Mouse (Mus musculus) kidney, postnatal 4 days (tissue): ENCODE results near the gene Scarb2.
A peak's percentile ranks its signal among the peaks of the same experiment; 100 is the strongest.

ENCODE experiments used
- DNase-seq, 2 experiments: peaks; one replicate each; pipeline ENCODE4 v3.0.0; 2021; ENCODE audit warnings: mixed read lengths in 2 of 2

Scarb2 gene

DNA sequence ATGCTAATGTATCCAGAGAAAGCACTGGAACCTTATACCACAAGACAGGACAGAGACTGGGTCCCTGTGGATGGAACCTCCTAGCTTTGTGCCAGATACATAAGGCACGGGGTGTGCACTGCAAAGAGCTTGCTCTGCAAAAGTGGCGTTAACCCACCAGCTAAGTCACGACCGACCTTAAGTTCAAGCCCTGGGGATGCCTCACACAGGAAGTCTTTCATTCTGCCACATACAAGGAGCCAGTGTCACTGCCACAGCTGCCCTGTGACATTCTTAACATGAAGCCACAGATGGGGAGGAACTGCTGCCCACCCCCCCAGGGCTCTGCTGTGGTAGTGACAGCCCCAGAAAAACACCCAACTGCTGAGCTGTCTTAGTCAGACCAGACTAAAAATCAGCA lies 15.9 kb downstream of the Scarb2 start:
- DNase-seq = no peak

DNA sequence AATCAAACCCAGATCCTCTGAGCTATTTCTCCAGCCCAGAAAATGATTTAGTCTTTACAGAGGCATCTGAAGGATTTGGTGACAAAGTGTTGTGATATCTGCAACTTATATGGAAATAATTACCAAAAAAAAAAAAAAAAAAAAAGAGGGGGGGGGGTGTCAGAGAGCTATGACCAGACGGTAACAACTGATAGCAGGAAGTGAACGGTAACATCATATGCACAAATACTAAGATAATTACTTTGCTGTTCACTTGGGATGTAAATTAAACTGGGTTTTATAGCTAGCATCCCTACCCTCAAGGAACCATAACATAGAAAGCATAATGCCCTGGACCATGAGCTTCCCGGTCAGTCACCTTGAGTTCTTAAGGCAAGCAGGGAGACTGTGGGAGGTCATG lies 16.3 kb downstream of the Scarb2 start:
- DNase-seq = no peak

DNA sequence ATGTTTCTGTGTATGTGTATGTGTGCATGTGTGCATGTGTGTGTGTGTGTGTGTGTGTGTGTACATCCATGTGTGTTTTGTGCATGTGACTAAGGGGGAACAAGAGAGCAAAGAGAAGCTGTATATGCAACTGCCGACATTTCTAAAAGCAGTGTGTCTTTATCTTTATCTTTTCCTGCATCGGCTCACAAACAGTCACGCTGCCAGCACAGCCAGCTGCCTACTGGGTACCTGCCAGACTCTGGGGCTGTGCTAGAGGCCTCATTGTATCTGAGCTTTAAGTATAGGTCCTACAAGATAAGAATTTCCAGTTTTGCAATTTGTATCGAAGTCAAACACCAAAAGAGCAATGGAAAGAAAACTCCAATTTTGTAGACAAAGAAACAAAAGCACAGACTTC lies 17.1 kb downstream of the Scarb2 start:
- DNase-seq = peak in 1 of 2 experiments; percentile 31

DNA sequence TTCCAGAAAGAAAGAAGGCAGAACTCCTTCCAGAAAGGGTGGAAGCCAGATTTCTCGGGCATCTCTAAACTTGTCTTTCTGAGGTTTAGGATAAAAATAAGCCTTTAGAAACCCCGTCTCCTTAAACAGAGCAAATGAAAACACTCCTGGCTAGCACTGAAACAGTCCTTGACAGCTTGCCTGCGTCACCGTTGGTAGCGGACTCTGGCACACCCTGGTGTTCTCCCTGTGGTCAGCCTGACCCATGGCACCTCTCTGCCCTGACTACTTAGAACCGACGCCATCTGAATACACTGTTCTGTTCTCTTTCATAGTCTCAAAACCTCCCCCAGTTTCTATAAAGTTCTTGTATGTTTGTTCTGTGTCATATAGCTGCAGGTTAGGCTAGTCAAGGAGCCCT lies 17.7 kb downstream of the Scarb2 start:
- DNase-seq = peak in 1 of 2 experiments; percentile 36

DNA sequence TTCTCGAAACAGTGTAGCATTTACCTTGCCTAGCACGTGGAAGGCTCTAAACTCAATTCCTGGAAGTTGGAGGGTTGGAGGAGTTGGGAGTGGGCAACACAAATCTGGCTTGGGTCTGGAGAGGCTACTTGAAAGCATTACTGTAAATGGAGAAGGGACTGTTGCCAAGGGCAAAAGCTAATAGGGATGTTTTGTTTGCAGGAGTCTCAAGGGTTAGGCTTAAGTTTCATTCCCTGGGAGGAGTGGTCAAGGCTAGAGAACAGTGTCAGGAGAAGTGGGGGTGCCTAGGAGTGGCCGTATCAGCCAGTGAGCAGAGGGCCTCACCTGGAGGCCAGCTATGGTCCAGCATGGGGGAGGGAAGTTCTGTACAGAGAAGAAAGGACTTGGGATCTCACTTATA lies 18.2 kb downstream of the Scarb2 start:
- no peak for DNase-seq

DNA sequence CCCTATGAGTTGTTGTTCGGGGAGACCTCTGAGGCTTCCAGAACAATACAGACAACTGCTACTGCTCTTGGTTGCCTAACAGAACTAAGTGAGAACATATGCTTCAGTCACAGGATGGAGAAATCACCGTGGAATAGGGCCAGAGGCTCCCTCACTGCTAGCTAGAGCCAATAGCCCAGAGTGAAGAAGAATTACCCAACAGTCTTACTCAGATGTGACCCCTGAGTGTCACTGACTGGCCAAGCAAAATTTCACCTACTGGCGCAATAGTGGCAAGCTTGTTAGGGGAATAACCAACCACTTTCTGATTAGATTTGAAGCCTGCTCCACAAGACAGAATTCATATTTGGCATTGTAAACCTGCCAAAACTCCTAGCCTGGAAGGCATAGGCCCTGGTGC lies 19.9 kb downstream of the Scarb2 start:
- no peak for DNase-seq

DNA sequence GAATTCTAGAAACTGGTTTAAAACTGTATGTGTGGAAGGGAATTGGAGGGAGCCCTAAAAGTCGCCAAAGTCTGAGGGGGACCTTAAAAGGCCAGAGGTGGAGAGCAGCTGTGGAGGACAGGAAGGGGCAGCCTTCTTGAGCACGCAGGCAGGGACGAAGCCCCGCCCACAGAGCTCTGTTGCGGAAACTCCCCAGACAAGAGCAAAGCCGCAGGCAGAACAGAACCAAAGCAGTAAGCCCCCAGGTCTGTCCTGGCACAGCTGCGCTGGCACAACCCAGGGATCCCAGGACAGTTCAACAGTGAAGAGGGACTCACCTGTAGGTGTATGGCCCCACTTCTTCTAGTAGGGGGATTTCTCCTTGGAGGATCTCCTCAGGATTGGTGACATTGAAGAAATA lies 21.8 kb downstream of the Scarb2 start:
- peak in 1 of 2 experiments; percentile 37 for DNase-seq

DNA sequence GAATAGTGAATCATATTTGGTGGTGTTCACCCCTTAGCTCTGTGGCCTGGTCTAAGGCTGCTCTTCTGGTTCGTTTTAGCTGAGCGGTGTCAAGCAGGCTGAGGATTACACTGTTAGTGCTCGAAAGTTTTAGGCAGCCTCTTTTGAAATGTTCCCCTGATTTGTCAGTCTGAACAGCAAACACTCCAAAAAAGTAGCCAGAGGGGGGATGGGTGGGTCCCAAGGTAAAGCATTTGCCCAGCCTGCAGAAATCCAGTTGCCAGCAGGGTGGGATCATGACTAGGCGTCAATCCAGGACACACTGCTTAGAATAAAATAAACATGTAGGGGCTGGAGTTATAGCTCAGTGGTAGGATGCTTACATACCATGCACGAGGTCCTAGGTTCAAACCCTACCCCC lies 33.8 kb downstream of the Scarb2 start:
- DNase-seq = no peak

DNA sequence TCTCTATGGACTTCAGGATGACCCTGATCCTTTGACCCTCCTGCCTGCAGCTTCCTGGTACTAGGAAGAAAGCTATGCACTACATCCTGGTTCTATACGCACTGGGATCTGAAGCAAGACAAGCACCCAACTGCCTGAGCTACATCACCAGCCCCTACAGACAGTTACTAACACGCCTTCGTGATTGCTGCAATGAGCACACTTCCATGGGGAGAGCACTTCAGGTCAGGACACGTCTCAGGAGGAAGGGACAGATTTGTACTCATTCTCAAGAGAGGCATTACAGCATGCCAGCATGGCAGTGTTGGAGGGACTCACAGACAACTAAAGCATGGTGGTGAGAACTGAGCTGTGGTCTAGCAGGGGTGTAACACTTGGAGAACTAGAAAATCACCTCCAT lies 35.1 kb downstream of the Scarb2 start:
- no peak for DNase-seq

DNA sequence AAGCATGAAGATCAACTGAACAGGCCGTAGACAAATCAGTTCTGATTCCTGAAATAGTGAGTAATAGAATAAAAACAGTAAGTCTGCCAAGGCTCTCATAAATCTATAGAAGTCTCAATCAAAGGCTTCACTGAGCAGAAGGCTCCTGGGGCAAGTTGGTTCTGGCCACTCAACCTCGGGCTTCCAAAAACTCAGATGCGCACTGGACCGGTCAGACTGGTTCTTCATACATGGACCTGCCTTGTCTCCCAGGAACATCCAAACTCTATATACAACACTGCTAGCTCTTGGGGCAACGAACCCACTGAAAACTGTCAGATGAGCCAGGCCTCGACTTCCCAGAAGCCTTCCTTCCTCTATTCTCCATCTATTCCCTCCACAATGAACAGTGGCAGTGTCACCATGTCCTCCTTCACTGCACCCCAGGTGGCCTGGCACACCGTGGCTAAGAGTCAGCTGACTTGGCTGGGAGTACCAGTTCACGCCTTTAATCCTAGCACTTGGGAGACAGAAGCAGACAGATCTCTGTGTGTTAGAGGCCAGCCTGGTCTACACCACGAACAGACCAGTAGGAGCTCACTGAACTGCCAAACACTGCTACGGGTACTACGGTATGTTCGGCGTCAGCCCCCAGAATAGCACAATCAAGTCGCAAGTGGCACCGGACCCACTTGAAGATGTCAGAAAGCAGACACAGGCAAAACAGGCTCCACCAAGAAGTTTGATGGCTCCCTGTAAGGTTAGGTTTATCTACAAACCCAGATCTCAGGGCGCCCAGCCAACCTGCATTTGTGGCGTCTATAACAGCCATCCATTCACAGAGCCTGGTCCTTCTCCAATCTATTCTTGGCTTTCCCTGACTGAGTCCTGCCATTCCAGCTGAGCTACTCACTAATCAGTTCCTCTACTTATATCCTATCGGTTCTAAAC lies 37.2 kb downstream of the Scarb2 start:
- DNase-seq = no peak

DNA sequence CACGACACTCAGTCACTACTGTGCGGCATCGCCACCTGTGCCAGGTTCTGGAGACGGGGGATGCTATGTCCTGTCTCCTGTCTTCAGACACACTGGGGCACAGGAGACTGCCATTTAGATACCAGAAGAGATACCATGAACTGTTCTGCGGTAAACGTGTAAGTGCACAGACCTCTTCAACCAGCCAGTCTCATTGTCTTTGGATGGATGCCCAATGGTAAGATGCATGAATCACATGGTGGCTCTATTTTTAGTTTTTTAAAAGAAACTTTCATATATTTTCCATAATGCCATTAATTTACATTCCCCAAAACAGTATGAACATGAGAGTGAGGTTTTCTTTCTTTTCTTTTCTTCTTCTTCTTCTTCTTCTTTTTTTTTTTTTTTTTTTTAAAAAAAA lies 38.4 kb downstream of the Scarb2 start:
- DNase-seq = no peak

DNA sequence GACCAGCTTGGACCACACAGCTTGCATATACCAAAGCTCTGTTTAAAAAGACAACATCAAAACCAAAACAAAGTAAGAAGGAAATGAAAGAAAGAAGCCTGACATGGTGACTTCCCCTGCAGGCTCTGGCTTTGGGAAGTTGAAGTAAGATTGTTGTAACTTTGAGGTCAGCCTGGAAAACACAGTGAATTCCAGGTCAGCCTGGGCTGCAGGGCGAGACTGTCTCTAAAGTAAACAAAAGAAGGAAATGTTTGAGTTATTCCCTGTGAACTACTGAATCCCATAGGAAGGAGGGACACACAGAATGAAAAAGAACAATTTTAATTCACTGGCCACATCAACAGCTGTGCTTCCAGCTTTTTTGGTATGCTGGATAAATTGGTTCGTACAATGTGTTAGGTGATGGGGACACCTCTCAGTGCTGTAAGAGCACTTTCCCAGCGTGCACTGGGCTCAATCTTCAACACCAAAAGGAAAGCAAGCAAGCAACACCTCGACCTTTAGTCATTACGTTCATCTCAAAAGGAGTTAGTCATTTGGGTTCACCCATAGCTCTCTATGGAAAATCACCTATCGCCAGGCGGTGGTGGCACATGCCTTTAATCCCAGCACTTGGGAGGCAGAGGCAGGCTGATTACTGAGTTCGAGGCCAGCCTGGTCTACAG lies 39.4 kb downstream of the Scarb2 start:
- peak in 1 of 2 experiments; percentile 27 for DNase-seq

DNA sequence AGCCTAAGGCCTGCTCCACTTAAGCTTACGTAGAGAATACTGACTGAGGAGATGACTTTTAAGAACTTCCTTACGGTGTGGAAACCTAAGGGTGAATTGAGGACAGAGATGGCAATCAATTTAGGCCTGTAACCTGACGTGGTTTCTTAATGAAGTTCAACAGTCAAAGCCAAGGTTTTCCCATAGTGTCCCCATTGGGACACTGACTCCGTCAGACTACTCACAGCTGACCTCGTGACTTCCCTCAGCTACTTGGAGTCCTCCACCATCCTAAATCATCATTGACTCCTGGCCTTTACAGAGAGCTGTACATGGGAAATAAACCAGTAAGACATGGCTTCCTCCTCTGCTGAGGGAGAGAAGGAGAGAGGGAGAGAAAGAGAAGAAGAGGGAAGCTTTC lies 41.1 kb downstream of the Scarb2 start:
- no peak for DNase-seq

DNA sequence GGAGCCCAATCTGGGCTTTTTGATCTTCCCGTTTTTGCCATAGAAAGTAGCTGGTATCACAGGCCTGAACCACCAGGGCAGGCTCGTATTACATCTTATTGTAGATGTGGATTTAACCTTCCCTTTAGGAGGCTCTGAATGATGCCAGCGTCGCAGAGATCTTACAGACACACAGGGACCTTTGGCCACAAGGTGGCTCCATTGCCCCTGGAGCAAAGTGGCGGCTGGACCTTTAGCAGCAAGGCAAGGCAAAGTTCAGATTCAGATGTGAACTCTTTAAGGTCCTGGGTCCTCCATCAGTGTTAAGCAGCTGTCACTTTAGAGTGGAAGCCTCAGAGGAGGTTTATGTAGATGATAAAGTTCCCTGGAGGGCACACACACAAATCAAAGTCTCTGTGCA lies 45.3 kb downstream of the Scarb2 start:
- peak; percentile 81 to 86 for DNase-seq

DNA sequence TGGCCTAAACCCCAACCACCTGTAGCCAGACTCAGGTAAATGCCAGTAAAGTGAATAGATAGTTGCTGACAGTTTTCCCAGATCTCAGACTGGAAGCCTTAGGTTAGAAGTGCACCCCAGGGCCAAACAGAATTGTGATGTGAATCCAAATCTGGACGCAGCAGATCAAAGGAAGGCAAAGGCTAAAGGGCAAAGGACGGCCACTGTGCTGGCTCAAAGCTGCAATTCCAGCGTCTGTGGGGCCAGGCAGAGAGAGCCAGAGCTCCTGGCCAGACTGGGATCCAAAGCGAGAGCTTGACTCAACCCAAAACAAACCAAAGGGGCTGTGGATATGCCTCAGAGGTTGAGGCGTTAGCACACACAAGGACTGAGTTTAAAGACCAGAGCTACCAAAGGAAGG lies 47.9 kb downstream of the Scarb2 start:
- no peak for DNase-seq

DNA sequence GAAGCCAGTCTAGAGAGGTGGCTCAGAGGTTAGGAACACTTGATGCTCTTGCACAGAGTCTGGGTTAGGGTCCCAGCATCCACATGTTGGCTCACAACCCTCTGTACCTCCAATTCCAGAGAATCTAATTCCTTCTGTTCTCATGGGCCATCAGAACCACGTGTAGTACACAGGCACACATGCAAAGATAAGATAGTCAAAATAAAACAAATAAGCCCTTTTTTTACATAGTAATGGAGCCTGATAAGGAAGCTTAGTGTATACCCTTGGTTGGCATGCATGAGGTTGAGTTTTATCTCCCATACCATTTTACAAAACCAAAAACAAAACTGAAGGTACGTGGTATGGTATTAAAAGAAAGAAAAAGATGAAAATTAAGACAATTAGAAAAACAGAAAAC lies 49.2 kb downstream of the Scarb2 start:
- no peak for DNase-seq

DNA sequence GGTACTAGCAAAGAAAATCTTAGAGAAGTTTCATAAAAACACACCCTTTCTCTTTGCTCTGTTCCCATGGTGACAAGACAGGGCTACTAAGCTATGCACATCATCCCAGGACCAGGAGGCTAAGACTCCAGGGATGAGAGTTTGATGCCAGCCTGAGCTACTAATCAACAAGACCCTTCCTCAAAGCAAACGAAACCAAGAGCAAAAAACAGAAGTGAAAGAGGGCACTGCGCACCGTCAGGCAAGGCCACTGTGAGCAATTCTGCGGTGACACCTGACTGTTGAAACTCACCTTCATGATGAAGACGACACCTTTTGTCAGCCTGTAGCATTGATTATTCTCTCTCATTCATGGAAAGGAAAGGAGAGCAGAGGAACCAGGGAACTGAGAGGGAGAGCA lies 53.8 kb downstream of the Scarb2 start:
- no peak for DNase-seq

DNA sequence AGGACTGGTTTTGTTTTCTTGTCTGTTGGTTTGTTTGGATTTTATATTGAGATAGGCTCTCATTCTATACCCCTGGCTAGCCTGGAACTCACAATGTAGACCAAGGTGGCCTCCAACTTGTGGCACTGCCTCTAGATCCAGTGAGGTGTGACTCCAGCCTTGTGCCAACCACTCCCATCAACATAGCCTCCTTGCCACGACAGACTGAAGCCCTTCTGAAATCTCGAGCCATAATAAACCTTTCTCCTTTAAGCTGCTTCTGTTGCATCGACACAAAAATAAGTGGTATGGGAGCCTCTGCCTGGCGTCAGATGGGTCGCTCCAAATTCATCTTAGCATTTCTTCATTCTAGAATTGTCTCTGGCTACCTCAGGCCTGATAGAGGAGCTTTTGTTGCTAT lies 59.9 kb downstream of the Scarb2 start:
- DNase-seq = no peak

DNA sequence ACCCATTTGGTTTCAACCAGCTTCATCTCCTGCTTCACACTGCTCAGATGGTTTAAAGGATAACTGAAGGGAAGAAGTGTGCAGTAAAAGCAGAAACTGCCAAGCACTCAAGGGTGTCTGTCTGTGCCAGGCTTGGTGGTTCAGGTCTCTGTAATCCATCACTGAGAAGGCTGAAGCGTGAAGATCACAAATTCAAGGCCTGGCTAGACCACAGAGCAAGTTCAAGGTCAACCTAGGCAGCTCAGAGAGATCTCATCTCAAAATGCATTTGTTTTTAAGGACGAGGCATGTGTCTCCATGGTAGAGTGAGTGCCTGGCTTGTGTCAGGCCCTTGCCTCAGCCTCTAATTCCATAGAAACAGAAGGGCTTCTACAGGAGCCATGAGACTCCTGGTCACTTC lies 61.6 kb downstream of the Scarb2 start:
- DNase-seq = no peak

DNA sequence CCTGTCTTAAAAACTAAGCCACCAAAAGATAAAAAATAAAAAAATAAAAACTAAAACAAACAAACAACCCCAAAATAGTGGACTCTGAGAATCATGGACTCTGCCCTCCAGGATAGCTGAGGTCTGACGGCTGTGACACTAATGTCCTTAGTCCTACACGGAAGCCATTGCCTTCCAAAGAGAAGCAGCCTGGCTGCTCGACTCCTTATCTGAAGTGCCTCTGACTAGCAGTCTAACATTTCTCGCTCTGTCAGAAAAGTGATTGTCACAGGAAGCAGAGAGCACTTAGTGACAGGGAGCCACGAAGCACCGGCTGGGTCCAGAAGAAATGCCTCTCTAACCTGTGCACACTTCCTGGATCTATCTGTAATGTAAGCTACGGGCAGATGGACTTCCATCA lies 63.7 kb downstream of the Scarb2 start:
- DNase-seq = no peak

DNA sequence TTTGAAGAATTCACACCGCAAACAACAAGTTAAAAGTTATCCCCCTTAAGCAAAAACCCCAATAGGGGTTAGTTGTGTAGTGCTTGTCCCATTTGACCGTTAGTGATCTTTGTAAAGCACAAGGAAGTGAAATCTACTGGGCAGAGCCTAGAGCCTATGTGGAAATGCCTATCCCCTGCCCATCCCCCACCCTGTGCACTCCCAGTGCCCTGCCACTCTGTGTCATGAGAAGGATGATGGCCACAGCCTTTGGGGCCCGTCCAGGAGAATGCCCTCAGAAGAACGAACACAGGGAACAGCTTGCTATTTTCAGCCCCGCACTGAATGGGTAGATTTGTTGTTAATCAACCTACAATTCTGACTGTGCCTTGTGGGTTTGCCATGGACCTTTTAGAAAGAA lies 65.1 kb downstream of the Scarb2 start:
- DNase-seq = peak in 1 of 2 experiments; percentile 32

DNA sequence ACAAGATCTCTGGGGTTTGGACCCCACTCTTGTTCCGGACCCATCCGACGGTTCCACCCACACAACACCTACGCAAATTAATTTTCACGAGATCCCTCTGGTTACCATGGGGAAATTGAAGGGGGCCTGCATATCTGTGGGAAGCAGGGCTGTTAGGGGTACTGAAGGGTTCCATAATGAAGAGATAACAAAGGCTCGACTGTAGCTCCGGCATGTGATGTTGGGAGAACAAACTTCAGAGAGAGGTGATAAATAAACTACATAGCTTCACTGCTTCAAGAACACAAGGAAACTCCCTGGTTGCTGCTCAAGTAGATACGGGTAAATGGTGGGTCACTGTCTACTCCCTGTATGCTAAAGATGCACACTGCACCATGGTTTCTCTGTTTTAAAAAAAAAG lies 68.1 kb downstream of the Scarb2 start:
- DNase-seq = no peak

DNA sequence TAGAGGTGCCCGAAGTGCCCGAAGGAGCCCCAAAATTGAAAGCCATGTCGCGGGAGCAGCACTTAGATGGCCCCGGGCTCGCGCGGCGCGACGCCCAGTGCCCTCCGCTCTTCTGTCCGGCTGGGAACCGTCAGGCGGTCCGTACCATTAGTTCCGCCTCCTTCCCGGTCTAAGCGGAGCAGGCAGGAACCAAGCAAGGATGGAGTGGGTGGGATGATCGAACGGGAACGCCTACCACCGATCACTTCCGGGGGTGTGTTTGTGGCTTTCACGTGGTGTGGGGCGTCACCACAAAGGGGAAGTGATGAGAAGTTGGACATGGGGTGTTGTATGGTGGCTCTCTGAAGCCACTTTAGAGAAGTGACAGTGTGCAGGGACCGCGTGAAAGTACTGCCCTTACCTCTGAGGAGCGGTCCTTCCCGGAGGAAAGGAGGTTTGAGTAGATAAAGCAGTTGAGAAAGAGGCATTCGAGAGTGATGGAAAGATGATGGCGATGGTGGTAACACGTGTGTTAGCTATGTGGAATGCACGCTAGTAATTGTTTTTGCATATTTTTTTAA lies 71.5 kb downstream of the Scarb2 start, which contains the start of gene Nup54:
Gene Nup54 (minus strand): TSS at position 195 of the 560 bp plus-strand sequence.
- peak; percentile 95 to 96 for DNase-seq

DNA sequence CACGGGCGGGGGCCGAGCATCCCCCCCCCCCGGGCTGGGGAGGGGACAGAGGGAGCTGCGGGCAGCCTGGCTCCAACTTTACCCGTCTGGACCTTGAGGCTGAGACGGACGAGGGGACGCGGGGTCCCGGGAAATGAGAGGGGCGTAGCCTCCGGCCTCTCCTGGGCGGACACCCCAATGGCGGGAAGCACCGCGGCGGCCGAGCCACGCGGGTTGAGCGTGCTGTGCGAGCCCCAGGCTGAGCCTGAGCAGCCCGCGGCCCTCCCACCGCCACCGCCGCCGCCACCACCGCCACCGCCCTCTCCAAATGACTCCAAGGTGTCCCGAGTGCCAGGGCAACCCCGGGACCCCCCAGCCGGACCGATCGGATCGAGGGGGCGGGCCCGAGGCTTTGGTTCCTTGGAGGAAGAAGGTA lies 72.1 kb downstream of the Scarb2 start:
- DNase-seq = no peak
